Mouse (Mus musculus): Measurements from ENCODE around the gene Prr5l.

DNA sequence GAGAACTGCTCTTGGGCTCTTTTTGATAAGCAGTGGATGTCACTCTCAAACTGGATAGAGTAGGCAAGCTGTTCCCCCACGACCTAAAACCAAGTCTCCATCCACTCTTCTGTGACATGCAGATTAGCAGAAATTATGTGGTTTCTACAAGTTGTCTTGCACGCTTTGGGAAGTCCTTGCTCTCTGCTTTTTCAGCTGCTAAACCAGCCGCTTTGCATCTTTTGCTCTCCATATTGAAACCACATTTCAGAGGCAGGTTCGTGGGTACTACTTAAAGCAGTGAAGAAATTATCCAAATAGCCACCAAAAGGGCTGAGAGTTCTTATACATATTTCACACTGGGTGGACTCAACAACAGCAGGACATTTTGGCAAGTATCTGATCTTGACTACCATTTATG, 53.8 kb downstream of the Prr5l start:
- no peak for TF ChIP-seq CTCF (IDR thresholded peaks at IDR 0.05; ENCODE audit: low read depth)
- no peak for TF ChIP-seq EP300 (IDR thresholded peaks at IDR 0.05; ENCODE audit: low read depth)
